Mouse (Mus musculus) adrenal gland, adult 2 months (tissue): ENCODE data around the gene Pgap3. TPM values are rescaled to one million over a fixed set of nuclear protein-coding genes. Genes with fewer than 3 reads are reported as not detected.

Experiments used
- DNase-seq: peaks from one replicate; pipeline ENCODE4 v3.0.0; 2021
- polyA plus RNA-seq: library from polyadenylated mRNA; depleted of rRNA; stranded (reverse); fragments of >200 nt; gene quantifications from 2 replicates; pipeline ENCODE4 v1.2.3, GENCODE M21; 2012
- total RNA-seq, 2 experiments: library from RNA; stranded (reverse); gene quantifications; 2 replicates each; pipeline ENCODE4 v1.2.3; 2021

Pgap3 gene
- total and polyA plus RNA-seq, 3 experiments = 4.7 to 18.4 (median 5.9) TPM

DNA sequence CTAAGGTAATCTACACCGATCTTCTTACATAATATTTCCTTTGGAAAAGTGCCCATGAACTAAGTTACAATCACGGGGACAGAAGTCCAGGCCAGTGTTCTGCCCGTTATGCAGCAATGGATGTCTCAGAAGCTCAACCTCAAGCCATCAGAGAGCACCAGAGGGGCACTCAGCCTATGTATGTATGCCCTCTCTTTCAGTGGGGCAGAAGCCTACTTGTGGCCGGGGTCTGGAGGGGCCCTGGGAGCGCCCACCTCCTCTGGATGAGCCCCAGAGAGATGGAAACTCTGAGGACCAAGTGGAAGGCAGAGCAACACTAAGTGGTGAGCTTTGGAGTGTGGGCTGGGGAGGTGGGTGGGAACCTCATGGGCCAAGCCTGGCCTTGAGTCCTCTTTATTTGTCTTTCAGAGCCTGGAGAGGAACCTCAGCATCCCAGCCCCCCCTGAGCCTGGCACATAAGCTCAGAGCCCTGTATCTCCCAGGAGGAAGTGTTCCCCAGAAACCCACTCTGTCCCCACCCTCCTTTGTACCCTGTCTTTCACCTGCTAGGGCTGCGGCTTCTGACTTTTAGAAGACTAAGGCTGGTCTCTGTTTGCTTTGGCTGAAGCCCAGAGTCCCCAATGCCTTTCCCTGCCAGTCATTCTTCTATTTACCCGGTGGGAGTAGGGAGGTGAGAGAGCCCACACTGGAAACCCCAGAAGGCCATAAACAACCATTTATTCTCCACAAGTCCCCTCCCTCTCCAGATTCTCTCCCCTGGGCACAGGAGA is 43.5 kb downstream of the Pgap3 start:
- no peak for DNase-seq

DNA sequence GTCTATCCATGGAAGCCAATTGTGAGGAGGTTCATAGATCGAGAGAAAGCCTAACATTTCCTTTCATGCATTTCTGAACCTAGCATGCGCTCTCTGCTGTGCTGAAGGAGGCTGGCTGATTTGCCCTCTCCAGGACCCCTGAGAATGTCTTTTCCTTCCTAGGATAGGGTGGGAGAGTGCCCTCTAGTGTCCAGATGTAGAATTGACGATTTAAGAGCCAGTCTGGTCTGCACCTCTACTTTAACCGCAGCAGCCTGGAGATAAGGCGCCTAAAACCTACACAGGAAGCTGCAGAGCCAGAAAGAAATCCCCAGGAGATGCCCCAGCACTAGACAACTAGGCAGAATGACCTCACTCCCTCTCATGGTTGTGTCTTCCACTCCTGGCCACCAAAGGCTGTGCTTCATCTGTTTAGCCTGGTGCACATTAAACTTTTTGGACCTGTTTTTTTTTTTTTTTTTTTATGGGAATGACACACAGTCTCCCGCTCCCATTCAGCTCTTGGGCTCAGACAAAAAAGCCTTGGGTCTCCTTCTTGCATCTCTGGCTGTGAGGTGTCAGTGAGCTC is 44.5 kb downstream of the Pgap3 start:
- no peak for DNase-seq

DNA sequence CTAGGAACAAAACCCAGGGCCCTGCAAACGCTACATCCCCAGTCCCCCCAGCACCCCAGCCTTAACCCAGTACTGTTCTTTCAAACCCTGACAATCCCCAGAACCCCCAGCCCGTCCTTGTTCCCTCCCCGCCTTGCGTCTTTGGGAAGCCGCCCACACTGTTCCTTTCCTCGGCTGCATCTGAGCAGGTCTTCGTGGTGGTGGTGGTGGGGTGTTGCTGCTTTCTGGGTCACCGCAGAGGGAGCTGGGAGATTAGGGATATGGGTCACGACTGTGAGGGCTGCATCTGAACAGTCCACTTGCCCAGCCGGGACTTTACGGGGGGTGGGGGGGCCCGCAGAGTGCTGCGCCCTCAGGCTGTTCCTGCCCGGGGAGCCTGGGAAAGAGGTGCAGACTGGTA is 45.8 kb downstream of the Pgap3 start:
- no peak for DNase-seq

DNA sequence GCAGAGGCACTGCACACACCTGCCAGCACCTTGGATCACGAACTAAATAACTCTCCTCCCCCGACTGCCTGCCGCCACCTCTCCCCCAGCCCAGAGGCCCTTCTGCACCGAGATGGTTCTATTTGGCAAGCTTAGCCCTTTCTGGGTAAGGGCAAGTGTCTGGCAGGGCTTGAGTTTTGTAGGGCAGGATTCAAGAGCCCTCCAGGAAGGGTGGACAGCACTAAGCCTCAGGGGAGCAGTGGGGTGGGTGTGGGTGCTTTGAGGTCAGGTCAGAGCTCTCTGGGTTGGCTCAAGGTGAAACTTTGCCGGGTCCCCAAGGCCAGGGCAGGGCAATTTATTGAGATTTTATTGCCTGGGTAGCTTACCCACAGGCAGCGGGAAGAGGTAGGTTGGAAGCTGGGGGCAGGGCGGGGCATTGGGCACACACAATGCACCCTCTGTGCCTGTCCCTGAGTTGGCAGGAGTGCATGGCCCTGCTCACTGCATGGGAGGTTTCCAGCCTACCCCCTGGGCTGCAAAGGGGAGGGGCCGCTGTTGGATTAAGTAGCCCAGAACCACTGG is 46.6 kb downstream of the Pgap3 start:
- DNase-seq = no peak

DNA sequence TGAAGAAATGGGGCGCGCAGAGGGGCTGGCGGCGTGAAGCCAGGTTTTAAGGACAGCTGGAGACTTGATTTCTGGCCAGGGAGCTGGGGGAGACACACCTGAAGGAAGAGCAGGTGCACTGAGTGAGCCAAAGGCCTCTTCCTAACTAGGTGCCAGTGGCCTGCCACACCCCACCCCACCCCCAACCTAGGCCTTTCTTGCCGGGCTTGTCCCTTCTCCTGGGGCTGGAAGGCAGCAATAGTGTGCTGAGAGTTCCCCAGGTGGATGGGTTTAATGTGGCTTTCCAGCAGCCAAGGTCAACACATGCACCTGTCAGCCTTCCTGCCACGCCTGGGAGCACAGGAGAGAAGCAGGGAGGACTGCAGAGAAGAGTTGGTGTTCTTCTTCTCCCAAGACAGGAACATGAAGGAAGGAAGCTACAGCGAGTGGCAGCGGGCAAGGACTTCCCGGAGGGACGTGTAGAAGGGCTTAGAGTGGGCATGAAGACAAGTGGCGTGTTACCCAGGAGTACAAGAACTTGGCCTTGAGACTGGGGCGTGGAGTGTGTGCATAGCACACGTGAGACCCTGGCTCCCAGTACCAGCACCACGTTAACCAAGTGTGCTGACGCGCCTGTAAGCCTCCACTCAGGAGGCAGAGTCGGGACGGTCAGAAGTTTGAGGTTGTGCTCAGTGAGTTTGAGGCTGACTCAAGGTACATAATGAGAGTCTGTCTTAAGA is 47.9 kb downstream of the Pgap3 start:
- DNase-seq = no peak

DNA sequence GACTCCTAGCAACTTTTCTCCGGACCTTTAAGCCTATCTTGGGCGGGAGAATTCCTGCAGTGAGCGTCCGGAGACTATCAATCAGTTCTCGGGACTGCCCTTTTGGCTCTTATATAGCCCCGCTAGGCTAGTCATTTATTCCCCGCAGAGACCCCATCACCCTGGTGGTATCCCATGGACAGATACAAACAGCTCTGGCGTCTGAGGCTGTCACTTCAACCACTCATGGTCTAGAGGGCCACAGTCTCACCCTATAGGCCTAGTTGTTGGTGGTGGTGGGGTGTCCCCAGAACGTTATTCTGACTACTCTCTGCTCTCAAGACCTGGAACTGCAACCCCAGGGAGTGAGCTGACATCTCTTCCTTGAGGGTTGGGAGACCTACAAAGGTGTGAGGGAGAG is 51.0 kb downstream of the Pgap3 start:
- no peak for DNase-seq

DNA sequence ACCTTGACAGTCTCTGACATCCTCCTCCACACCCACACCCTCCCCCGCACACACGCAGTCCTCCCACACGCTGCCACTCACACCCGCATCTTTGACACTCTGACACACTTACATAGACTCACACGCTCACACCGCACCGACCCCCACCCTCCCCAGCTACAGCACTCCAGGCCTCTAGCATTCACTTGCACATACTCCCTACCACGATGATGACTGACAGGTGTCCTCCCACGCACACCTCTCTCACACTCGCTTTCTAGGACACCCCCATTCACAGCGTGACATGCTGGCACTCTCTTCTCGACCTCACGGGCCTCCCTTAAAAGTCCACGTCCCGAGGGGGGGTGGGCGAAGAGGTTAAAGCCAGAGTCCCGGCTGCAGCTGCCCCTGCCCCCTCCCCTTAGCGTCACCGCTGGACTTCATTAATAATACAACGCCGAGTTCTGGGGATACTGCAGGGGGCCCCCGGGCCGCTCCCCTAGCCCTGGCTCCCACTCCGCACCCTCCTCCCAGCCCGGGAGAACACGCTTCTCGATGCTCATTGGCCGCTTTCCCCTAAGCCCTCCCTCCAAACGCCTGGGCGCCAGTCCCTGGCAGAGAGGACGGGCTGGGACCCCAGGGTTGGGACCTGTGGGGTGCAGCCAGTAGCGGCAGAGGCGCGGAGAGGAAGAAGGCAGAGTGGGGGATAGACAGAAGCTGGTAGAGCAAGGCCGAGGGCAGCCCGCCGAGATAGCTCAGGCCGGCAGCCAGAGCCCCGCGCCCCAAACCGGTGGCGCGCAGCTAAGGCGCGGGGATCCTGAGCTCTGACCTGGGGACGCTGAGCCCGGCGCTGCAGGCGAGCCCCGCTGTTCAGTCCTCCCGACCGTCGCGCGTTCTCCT is 52.0 kb downstream of the Pgap3 start, which contains the start of gene Ppp1r1b:
Gene Ppp1r1b (plus strand): TSS at position 322 of the 879 bp plus-strand sequence.
- peak; percentile 63 for DNase-seq

DNA sequence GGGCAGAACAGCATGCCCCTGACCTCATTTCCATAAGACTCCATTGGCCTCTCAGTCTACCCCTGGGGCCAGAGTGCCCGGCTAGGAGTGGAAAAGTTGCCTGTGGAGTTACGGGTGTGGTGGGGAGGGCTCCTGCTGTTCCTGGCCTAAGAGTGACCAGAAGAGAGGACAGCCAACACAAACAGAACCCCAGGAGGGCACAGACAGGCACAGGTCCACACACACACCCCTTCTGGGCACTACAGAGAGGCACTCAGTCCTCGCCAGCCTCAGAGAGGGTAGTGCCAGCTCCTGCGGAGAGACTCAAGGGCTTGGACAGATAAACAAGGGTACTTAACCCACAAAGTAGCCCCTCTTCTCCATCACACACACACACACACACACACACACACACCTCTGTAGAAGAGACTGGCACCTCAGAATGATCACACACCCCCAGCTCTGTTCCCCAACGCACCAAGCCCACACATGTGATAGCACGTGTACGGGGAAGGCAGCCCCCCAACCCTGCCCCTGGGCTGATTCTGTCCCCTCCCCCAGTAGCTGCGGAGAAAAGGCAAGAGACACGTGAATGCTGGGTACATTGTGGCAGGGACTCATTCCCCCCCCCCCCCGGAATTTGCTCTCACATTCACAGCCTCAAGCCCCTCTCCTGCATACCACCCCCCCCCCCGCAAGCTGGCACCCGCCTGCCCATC is 52.8 kb downstream of the Pgap3 start:
- DNase-seq = no peak

DNA sequence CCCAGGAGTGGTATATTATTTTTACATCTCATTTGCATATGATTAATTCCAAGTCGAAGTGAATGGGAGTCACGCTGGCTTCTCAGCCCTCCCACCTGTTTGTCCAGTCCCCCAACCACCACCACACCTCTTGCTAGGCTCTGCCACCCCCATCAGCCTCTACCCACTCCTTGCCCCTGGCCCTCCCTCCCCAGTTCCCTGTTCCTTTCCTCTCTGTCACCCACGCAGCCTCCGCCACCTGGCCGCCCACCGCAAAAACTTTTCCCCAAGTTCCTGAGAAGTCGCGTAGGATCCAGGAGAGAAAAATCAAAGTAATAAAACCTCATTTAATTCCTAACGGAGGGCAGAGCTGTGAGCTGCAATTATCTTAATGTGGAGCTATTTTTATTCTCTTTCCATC is 54.1 kb downstream of the Pgap3 start:
- no peak for DNase-seq

DNA sequence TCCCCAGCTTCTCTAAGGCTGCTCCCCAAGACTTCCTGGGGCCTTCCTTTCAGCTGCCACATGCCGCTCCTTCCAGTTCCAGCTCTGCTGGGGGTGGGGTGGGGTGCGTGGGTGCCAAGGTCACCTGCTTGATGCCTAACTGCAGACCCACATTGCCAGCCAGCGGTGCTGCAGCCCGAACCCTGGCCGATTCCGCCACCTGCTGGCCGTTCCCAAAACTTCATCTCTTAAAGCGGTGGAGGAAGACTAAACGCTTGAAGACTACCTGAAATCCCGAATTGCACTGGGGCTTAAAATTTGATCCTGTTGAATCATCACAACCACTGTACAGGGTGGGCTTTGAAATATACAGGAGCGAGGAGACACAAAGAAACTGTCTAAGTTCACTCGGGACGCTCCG is 55.0 kb downstream of the Pgap3 start:
- DNase-seq = peak; percentile 87

DNA sequence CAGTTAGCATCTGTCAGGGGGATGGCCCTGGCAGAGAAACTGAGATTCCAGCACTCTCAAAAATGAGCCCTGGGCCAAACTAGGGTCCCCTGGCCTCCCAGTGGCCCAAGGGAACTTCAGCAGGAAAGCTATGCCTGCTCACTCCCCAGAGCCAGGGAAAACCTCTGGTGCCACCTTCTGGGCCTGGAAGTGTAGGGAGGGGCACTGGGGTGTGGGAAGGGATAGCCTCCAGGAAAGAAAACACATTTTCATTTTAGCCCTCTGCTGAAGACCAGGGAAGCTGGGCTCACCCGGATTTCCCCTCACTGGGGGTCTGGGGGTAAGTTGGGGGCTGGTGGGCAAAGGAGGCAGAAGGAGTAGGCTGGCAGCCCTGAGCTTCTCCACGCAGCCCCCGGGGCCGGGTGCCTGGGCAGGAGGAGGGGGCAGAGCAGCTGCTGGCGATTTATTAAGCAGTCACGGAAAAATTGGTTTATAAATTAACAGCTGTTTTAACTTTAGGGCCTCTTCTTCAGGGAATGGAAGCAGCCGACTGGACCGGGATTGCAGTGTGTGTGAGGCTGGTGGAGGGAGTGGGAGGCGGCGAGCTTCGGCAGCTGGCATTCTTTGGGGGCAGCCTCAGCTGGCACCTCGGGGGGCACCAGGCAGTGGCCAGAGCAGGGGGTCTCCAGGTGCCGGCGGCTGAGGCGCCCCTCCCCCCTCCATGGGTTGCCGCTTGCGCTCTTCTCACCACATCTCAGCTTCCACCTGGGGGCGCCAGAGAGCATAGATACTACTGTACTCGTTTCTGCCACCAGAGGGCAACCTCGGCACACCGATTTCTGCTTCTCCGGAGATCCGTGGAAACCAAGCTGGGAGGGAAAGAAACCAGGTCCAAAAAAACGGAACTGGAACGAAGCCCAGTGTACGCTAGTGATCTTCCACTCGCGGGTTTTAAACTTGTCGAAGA is 58.0 kb downstream of the Pgap3 start:
- peak; percentile 91 for DNase-seq

DNA sequence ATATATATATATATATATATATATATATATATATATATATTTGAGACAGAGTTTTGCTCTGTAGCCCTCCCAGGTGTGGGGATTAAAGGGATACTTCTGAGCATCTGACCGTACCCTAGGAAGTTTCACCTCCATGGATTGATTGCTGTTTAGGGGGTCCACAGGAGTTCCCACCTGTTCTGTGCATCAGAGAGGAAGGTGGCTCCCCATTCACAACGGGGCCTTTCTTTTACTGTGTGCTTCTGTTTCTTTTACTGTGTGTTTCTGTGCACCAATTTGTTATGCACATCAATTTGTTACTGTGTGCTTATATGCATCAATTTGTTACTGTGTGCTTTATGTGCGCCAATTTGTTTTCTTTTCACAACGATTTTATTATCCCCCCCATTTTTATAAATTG is 59.1 kb downstream of the Pgap3 start:
- no peak for DNase-seq

DNA sequence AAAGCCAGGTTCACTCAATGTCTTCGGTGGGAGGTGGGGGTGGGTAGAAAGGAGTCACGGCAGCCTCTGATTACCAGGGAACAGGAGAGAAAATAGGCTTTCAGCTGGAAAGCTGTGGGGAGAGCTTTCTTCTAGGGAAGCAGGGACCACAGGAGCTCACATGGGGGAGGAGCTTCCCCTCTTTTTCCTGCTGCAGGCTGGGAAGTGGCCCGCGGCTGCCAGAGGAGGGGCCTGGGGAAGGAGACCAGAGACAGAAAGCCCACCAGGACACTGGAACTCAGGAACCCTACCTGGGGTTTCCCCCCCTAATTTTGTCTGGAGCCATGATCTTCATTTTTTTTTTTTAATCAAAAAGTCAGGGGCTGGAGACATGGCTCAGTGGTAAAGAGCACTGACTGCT is 59.7 kb downstream of the Pgap3 start:
- DNase-seq = no peak

DNA sequence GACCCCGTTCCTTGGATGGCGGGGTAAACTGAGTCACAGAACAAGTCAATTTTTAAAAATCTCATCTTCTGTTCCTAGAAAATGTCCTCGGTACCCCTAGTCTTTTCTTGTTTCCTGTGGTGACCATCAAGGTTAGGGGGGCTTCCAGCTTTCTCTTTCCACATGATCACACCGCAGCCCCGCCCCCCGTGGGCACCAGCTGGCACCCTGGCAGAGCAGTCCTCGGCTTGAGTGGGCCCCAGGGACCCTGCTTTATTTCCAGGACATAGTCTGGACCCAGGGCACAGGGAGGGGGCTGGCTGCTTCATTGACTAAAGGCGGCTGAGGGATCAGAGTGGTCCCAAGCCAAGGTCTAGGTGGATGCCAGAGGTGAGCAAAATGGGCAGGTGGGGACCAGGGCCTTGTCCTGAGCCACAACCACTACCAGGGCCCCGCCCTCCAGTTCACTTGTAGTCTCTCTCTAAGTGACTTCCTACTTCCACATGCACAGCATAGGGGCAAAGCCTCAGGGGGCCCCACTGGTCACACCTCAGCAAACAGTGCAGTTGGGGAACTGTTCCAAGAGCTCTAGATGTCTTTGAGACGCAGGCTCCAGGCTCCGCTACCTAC is 60.5 kb downstream of the Pgap3 start:
- no peak for DNase-seq

DNA sequence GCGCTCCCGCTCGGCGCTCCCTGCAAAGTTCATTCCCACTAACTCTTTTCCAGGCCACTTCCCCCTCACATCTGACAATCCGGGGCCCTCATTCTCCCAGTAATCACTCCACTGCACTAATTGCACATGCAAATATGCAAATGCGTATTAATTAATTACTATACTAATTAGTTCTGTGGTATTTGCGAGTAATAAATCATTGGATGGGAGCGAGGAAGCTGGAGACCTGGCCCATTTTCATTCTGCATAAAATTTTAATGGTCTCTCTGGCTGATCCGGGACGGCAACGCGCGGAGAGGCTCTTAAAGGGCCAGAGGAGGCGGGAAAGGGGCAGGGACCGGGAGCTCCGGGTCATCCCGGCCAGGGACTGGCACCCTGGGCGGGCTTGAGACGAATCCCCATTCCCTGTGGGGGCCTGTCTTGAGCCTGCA is 61.2 kb downstream of the Pgap3 start:
- DNase-seq = peak; percentile 36
